Mouse (Mus musculus): ENCODE results near the gene Akap13. TPM values are rescaled to one million over a fixed set of nuclear protein-coding genes. Genes with fewer than 3 reads are reported as not detected.

Akap13 gene
- total and polyA plus RNA-seq, 3 experiments, result 16.8 to 72.0 (median 64.1) TPM

DNA sequence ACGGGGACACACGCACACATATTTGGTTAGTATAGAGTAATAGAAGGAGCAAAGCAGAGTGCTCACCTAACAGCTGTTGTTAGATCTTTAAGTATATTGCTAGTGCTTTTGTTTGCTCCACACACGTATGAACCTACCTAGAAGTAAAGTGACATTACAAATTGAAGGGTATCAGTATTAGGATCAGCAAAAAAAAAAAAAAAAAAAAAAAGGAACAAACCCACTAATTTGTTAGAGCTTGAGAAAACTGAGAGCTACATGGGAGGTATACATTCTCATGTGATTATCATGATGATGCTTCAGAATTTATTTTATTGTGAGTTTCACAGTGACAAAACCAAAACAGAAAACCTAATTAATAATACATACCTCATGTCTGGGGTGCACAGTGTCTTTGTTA is 114.9 kb downstream of the Akap13 start:
- Histone ChIP-seq H3K36me3 (ENCODE audit: control insufficient read depth, insufficient read depth, low read length) (peaks cover 22% of the 10 kb centered on the region), H3K4me3 (no peak overlapping the region), H3K4me1 (ENCODE audit: control insufficient read depth, insufficient read depth, low read length) (peaks cover 8% of the 10 kb centered on the region), H3K9ac (ENCODE audit: low read depth, low read length) (no peak overlapping the region), H3K27ac (no peak overlapping the region), H3K27me3 (ENCODE audit: control insufficient read depth, insufficient read depth, low read length) (no peaks in the 10 kb centered on the region), H3K79me2 (replicated peaks; ENCODE audit: control insufficient read depth, insufficient read depth, low read length) (0 out of 2 replicates have a peak, but pooled peaks cover 2% of the 10 kb centered on the region)
- TF ChIP-seq EP300 (IDR thresholded peaks at IDR 0.05; ENCODE audit: insufficient read depth, low read depth, low read length) (no peak), POLR2A (IDR thresholded peaks at IDR 0.05; ENCODE audit: insufficient read depth, low read depth, low read length) (no peak), CTCF (IDR thresholded peaks at IDR 0.05) (no peak)
- no peak for DNase-seq
- intact Hi-C loops (cut with DNase I), result loop anchor here (5.0 to 10.0 kb wide), 2 partner anchors 147 to 275 kb away; partner anchors contain the start of gene Klhl25
- WGBS, result 92% methylated on average over 3 of the region's 3 CpGs

- Histone ChIP-seq H3K4me1 (ENCODE audit: control insufficient read depth, insufficient read depth, low read length) (peaks cover 12% of the 10 kb centered on the region), H3K79me2 (replicated peaks; ENCODE audit: control insufficient read depth, insufficient read depth, low read length) (0 out of 2 replicates have a peak, but pooled peaks cover 2% of the 10 kb centered on the region), H3K9ac (ENCODE audit: low read depth, low read length) (no peak overlapping the region), H3K4me3 (no peak overlapping the region), H3K27me3 (ENCODE audit: control insufficient read depth, insufficient read depth, low read length) (no peaks in the 10 kb centered on the region), H3K36me3 (ENCODE audit: control insufficient read depth, insufficient read depth, low read length) (peaks cover 29% of the 10 kb centered on the region), H3K27ac (peak overlapping the region; percentile 52)
- intact Hi-C loops (cut with DNase I), result loop anchor here (5.0 to 10.0 kb wide), 2 partner anchors 146 to 274 kb away; partner anchors contain the start of gene Klhl25
- WGBS, result 24% methylated on average over 2 of the region's 2 CpGs
- TF ChIP-seq EP300 (IDR thresholded peaks at IDR 0.05; ENCODE audit: insufficient read depth, low read depth, low read length) (no peak), CTCF (IDR thresholded peaks at IDR 0.05) (no peak), POLR2A (IDR thresholded peaks at IDR 0.05; ENCODE audit: insufficient read depth, low read depth, low read length) (no peak)
- DNase-seq, result no peak
These were observed 115.7 kb downstream of the Akap13 start for GRCm38 (mm10) chr7:75571078-75571477.

GRCm38 (mm10) chr7:75572127-75572526 is 116.8 kb downstream of the Akap13 start:
- DNase-seq, result no peak
- WGBS, result 31% methylated on average over 4 of the region's 4 CpGs
- Histone ChIP-seq H3K4me1 (ENCODE audit: control insufficient read depth, insufficient read depth, low read length) (peaks cover 17% of the 10 kb centered on the region), H3K9ac (ENCODE audit: low read depth, low read length) (no peak overlapping the region), H3K4me3 (no peak overlapping the region), H3K36me3 (ENCODE audit: control insufficient read depth, insufficient read depth, low read length) (peaks cover 32% of the 10 kb centered on the region), H3K27ac (peak overlapping the region; percentile 52), H3K27me3 (ENCODE audit: control insufficient read depth, insufficient read depth, low read length) (no peaks in the 10 kb centered on the region), H3K79me2 (replicated peaks; ENCODE audit: control insufficient read depth, insufficient read depth, low read length) (0 out of 2 replicates have a peak, but pooled peaks cover 2% of the 10 kb centered on the region)
- no peak for TF ChIP-seq CTCF (IDR thresholded peaks at IDR 0.05)
- TF ChIP-seq POLR2A (IDR thresholded peaks at IDR 0.05; ENCODE audit: insufficient read depth, low read depth, low read length), result no peak
- TF ChIP-seq EP300 (IDR thresholded peaks at IDR 0.05; ENCODE audit: insufficient read depth, low read depth, low read length), result no peak
- intact Hi-C loops (cut with DNase I), result loop anchor here (5.0 to 10.0 kb wide), 2 partner anchors 145 to 273 kb away; partner anchors contain the start of gene Klhl25

DNA sequence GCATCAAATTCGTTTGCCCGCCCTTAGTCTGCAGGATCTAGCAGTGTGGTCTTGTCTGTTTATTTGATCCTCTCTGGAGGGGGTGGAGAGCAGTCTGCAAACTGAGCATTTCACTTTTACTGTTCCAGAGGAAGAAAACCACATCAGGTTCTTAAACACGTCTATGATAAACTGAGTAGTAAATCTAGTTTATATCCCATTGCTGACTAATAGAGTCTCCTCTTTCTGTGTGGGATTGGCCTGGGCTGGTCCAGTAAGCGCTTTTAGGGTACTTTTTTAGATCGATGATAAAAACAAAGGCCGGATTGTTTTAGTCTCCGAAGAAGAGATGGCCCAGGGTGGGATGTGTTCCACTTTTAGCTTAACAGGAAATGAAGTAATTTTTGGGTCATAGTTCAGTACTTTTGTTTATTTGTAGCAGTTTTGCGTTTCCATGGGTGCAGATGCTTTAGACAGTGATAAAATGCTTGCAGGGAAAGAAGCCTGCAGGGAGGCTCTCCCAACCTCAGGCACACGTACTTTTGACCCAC is 119.9 kb downstream of the Akap13 start:
- peaks cover 24% of the 10 kb centered on the region for H3K4me1 ChIP-seq (ENCODE audit: control insufficient read depth, insufficient read depth, low read length)
- TF ChIP-seq POLR2A (IDR thresholded peaks at IDR 0.05; ENCODE audit: insufficient read depth, low read depth, low read length), result 0 out of 2 replicates have a peak, but pooled peaks have one; percentile 39
- TF ChIP-seq CTCF (IDR thresholded peaks at IDR 0.05), result no peak
- no peaks in the 10 kb centered on the region for H3K27me3 ChIP-seq (ENCODE audit: control insufficient read depth, insufficient read depth, low read length)
- no peak overlapping the region for H3K9ac ChIP-seq (ENCODE audit: low read depth, low read length)
- 0 out of 2 replicates have a peak, but pooled peaks cover 1% of the 10 kb centered on the region for H3K79me2 ChIP-seq (replicated peaks; ENCODE audit: control insufficient read depth, insufficient read depth, low read length)
- peak overlapping the region; percentile 15; the same call in 1 of the 2 replicates for H3K4me3 ChIP-seq
- DNase-seq, result peak in 1 of 2 experiments; percentile 60
- intact Hi-C loops (cut with DNase I), result loop anchor here (10.0 kb wide), 1 partner anchor 270 kb away; the partner anchor contains the start of gene Klhl25
- 6% methylated on average over 9 of the region's 9 CpGs for WGBS
- peaks cover 37% of the 10 kb centered on the region for H3K36me3 ChIP-seq (ENCODE audit: control insufficient read depth, insufficient read depth, low read length)
- peak overlapping the region; percentile 87 for H3K27ac ChIP-seq

GRCm38 (mm10) chr7:75575800-75576585 is 120.7 kb downstream of the Akap13 start:
- Histone ChIP-seq H3K27me3 (ENCODE audit: control insufficient read depth, insufficient read depth, low read length) (no peaks in the 10 kb centered on the region), H3K36me3 (ENCODE audit: control insufficient read depth, insufficient read depth, low read length) (peaks cover 33% of the 10 kb centered on the region), H3K4me3 (peak overlapping the region; percentile 15; the same call in 1 of the 2 replicates), H3K9ac (ENCODE audit: low read depth, low read length) (no peak overlapping the region; the same call in 1 of the 2 replicates), H3K79me2 (replicated peaks; ENCODE audit: control insufficient read depth, insufficient read depth, low read length) (0 out of 2 replicates have a peak, but pooled peaks cover 1% of the 10 kb centered on the region), H3K27ac (peak overlapping the region; percentile 87), H3K4me1 (ENCODE audit: control insufficient read depth, insufficient read depth, low read length) (peaks cover 24% of the 10 kb centered on the region)
- no peak for DNase-seq
- 50% methylated on average over 1 of the region's 1 CpGs for WGBS
- intact Hi-C loops (cut with DNase I), result loop anchor here (2.0 to 10.0 kb wide), 2 partner anchors 35 to 269 kb away; partner anchors contain the start of gene Klhl25
- TF ChIP-seq POLR2A (IDR thresholded peaks at IDR 0.05; ENCODE audit: insufficient read depth, low read depth, low read length), result no peak
- no peak for TF ChIP-seq CTCF (IDR thresholded peaks at IDR 0.05)
- no peak for TF ChIP-seq EP300 (IDR thresholded peaks at IDR 0.05; ENCODE audit: insufficient read depth, low read depth, low read length)

Measured in heart, adult 2 months (tissue).